Mouse (Mus musculus) liver, adult (tissue): ENCODE results near the gene Cyp20a1.

Experiments used
- GATA4 ChIP-seq: IDR thresholded peaks from 2 replicates; pipeline ENCODE4 v1.6.1; 2014; ENCODE audit warnings: mild to moderate bottlenecking, low read length; ENCODE audit not compliant: insufficient replicate concordance

Gene Cyp20a1

DNA sequence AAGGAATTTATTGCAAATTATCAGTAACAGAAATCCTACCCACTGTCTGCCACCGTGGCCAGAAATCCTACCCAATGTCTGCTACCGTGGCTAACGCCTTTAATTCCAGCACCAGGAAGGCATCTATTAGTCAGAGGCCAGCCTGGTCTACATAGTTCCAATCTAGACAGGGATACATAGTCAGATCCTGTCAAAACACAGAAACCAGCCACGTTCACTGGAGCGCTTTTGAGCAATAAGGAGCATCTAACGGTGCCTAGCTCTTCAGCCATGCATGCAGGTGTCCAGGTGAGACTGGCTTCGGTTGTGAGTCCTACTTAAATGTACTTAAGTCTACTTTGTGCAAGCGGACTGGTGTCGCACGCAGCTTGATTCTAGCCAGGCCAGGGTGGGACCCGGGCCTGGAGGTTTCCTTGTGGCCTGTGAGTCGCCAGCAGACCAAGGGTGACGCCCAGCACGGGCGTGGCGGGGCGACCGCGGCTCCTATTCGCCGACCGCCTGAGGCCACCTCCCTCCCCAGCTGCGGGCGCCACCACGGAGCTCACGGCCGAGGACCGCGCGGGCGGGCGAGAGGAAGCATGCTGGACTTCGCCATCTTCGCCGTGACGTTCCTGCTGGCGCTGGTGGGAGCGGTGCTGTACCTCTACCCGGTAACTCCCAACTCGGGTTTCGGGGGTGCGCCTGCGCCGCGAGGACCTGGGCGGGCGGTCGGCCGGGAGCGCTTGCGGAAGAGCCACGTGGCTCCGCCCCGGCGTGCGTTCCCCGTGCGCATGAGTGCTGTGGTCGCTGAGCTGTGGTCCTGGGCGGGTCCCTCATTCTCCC is at the start of gene Cyp20a1:
TSS of gene Cyp20a1 (plus strand) at position 516 of the 822 bp plus-strand sequence.
- TF ChIP-seq GATA4: no peak

DNA sequence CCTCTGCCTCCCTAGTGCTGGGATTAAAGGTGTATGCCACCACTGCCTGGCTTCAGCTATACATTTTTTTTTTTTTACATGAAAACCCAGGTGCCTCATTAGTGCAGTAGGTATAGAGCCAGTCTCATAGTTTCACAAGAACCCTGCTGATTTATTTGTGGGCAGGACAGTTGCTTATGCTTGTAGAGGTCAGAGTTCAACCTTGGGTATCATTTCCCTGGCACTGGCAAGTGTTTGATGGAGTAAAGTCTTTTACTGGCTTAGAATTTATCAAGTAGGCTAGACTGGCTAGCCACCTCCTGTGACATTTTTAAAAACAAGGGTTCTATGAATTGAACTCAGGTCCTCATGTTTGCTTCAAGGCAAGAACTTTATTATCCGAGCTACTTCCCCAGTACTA is 49.2 kb upstream of the Cyp20a1 start:
- TF ChIP-seq GATA4: no peak

DNA sequence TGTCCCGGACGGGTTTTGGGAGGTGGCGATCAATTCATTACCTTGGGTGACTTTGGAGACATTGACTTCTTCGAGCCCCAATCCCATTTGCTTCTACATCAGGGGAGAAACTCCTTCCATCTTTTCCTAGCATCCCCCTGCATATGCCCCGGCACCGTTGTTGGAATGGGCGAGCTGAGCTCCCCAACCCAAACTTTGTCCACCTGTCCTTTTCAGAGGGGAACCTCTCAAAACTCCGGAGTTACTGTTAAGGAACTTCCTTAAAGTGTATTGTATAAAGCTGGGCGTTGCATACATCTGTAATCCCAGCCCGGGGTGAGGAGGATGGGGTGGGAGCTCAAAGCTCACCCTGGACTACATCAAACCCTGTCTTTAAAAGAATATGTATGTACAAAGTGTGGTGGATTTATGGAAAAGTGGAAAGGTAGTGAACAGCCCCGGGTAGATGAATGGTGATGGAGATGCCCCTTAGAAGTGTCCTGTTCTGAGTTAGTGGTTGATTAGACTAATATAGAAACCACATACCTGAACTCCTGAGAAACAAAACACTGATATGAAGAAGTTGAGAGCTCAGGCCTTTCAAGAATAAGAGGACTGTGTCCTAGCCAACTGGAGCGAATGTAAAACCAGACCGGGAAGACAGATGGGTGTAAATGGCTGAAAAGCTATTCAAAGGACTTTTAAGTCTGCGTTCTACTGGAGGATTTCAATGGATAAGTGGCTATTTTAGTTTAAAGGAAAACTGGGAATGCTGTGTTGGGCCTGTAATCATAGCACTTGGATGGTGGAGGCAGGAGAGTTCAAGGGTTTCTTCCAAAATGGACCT is 720 bp downstream of the Cyp20a1 start:
- no peak for TF ChIP-seq GATA4

DNA sequence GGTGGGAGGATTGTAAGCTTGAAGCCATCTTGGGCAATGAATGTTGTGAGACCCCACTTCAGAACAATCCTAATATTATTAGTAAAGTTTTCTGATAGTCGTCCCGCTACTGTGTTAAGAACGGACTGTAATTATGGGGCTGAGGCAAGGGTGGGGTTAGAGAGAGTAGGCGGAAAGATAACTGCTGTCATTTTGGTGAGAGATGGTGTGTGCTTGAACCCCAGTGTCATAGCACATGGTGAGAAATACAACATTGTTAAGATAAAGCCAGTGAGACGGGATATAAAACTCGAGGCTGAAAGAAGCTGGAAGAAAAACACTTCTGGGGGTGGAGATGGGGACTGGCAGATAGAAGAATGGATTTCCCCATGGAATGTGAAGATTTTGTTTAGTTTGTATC is 1.5 kb downstream of the Cyp20a1 start:
- no peak for TF ChIP-seq GATA4

DNA sequence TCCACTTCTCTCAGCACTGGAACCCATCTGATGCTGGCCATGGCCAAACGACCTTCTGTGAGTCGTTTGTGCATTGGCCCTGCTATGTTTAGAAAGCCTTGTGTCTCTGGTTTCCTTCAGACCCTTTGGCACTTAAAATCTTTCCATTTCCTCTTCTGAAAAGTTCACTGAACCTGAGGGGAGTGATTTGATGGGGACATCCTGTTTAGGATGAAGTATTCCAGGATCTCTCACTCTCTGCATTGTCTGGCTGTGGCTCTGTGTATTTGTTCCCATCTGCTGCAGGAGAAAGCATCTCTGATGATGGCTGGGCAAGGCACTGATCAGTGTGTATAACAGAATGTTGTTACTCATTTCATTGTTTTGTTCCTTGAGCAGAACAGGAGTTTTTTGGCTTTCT is 2.6 kb downstream of the Cyp20a1 start:
- TF ChIP-seq GATA4: peak; percentile 29; the same call in 1 of the 2 replicates

DNA sequence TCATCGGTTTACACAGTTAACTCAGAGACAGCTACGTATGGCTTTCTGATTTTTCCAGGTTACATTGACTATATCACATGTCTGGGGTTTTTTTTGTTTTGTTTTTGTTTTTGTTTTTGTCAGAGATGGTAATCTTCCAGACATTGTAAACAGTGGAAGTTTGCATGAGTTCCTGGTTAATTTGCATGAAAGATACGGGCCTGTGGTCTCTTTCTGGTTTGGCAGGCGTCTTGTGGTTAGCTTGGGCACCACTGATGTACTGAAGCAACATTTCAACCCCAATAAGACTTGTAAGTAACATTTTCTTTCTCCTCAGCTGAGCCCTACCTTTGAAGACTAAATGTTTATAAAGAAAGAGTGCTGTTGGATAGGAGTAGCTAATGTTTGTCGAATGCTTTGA is 9.7 kb downstream of the Cyp20a1 start:
- TF ChIP-seq GATA4: no peak

DNA sequence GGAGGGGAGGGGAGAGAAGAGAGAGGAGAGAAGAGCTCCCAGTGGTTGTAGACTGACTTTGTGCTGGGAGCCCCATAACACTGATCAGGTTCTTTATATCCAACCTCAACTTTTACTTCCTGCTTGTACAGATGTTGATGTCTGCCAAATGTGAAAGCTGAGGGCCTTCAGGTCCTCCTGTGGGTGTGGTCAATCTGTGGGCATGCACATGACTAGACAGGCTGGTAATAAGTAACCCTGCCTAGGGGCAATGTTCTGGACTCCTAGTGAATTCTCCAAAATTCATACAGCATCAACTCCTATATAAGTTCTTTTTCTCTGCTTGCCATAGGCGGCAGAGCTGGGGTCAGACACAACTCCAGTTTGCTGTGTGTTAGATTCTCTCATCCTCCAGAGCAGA is 18.5 kb downstream of the Cyp20a1 start:
- no peak for TF ChIP-seq GATA4

DNA sequence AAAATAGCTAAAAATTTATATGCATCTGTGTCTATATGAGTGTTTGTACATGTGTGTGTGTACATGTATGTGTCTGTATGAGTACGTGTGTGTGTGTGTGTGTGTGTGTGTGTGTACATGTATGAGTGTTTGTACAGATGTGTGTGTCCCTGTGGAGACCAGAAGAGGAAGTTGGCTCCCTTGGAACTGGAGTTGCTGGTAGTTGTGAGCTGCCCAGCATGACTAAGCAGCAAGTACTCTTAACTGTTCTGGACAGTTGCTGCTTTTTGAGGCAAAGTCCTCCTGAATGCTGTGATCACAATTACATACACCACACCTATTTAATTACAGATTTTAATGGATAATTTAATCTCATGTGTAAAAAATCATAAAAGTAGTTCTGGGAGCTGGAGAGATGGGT is 33.4 kb downstream of the Cyp20a1 start:
- no peak for TF ChIP-seq GATA4

DNA sequence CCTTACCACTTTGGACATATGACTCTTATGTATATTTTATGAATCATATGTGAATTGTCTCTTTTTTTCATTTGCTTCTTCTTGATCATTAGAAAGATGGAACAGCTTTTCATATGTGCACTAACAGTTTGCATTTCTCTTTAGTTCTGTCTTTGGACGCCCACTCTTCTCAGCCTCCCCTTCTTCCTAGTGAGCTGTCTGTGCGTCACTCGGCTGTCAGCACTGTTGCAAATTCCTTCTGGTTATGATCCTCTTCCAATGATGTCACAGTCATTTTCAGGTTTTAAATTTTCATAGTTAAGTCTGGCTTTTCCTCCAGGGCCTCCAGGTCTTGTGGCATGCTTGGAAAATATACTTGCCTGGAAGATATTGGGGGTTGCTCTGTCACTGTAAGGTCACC is 38.8 kb downstream of the Cyp20a1 start:
- TF ChIP-seq GATA4: no peak

DNA sequence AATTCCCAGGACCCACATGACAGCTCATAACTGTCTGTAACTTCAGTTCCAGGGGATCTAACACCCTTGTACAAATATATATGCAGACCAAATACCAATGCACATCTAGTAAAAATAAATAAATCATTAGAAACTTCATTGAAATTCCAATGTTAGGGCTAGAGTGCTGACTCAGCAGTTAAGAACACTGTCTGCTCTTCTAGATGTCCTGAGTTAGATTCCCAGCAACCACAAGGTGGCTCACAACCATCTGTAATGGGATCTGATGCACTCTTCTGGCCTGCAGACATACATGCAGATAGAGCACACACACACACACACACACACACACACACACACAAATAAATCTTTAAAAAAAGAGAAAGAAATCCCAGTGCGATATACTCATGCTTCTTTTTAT is 61.7 kb downstream of the Cyp20a1 start:
- no peak for TF ChIP-seq GATA4

DNA sequence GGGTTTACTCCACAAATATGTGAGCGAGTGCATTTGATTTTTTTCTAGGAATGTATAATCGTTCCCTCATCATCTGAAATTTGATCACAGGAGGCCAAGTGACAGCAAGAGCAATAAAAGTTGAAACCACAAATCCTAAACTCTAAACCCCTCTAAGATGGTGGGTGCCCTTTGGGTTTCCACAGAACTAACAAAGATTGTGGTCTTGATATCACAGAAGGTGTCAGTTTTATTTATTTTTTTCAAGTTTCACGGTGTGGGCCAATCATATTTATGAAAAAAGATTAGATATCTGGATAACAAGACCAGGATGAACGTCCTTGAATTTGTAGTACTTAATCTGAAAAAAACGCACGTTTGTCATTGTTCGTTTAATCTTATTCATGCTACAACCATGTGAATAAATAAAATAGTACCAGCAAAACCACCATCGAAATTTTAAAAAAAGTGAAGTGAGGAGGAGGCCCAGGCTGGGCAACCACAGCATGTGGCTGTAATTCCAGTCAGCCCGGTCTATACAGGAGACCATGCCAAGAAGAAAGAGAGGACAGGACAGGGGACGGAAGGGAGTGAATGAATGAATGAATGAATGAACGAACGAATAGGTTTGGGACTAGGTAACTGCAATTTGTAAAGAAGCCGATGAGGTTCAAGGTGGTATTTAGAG is 65.5 kb downstream of the Cyp20a1 start:
- no peak for TF ChIP-seq GATA4

DNA sequence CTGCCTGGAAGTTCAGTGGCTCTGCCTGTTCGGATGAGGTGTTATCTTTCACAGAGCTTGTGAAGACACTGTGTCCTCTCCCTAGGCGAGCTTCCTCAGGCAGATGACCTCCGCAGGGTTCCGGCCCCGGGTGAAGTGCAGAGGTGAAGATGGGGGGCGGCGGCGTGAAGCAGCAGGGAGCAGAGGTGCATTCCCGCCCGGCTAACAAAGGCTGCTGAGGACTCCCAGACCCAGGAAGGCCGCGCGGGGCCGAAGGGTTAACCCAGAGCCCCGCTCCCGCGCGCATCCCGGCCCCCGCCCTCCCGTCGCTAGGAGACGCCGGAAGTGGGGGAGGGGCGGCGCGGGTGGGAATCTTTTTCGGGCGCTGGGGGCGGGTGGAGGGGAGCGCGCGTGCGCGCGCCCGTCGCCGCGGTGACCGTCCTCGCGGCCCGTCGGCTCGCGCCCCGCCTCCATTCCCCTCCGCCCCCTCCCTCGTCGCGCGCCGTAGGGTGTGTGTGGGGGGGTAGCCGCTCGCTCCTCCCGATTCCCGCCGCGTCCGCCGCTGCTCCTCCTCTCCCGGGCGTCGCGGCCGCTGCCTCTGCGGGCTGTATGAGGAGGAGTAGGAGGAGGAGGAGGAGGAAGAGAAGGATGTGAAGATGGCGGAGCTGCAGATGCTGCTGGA is 66.2 kb downstream of the Cyp20a1 start, which contains the start of gene Abi2:
TSS of gene Abi2 (plus strand) at position 452 of the 661 bp plus-strand sequence.
- peak; percentile 65; the same call in 1 of the 2 replicates for TF ChIP-seq GATA4

DNA sequence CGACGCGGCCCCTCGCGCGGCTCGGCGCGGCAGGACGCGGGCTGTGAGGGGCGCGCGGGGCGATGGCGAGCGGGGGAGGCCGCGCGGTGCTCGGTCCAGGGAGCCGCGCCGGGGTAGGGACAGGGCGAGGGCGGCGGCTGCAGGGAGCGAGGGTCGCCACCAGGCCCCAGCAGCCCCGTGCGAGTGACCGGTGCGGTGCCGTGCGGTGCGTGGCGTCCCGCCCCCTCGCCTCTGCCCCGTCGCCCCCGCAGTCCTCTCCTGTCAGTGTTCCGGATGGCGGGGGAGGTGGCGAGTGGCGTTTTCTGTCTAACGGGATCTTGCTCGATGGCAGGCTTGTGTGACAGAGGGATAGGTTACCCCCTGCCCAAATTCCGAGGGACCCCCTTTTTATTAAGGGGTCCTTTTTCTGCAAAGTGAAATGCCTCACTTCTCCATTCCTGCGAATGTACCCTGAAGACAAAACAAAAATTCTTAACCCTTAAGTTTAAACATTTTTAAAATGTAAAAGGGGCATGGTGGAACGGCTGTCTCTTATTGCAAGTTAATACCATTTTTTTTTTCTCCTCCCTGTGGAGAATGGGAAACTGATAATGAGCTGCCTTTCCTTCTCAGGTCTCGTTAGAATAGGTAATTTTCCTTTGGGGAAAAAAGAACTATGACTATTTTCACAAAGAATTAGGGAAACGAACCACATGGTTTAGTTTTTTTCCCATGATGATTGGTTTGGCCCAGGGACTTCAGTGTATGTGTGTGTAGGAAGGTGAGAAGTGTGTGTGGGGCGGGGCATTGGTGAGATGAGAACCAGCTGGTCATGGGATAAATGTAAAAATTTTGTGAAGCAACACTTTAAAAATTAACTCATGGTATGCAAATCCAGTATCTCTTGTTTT is 67.0 kb downstream of the Cyp20a1 start:
- TF ChIP-seq GATA4: no peak

DNA sequence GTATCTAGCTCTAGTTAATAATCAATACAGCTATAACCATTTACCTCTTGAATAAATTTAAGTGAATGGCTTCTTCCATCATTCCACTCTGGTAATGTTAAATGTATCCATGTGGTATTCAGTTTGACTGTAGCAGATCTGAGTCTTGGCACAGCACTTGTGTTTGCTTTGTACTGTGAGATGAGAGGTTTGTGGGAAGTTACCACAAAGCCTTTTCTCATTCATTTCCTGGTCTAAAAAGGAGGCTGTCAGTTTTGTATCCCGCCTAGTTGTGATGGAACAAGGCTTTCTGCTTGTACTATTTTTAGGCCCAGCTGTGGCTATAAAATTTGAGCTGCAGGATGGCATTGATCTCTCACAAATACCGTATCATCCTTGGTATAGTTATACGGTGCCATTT is 73.6 kb downstream of the Cyp20a1 start:
- TF ChIP-seq GATA4: no peak
